Mouse (Mus musculus): ENCODE data around the gene Lman2l. TPM values are rescaled to one million over a fixed set of nuclear protein-coding genes. Genes with fewer than 3 reads are reported as not detected.

Gene Lman2l
- polyA plus RNA-seq, 1 experiment: 37.9 TPM

- peak; percentile 28; the same call in 1 of the 2 replicates for TF ChIP-seq CTCF (IDR thresholded peaks at IDR 0.05; ENCODE audit: borderline replicate concordance, insufficient read depth, low read depth, low read length)
- peak; percentile 65 for TF ChIP-seq POLR2A (IDR thresholded peaks at IDR 0.05; ENCODE audit: borderline replicate concordance, insufficient read depth, low read length)
- H3K4me1 ChIP-seq (ENCODE audit: control insufficient read depth, insufficient read depth, low read length): peaks cover 7% of the 10 kb centered on the region; the same call in 1 of the 2 replicates
- under 1% methylated on average over 93 of the region's 98 CpGs for WGBS
These were observed 26.4 kb upstream of the Lman2l start, which contains the start of gene Cnnm4 for GRCm38 (mm10) chr1:36471181-36472105. Cnnm4 (plus strand) TSS chr1:36471620.

GRCm38 (mm10) chr1:36469811-36470444 lies 24.9 kb upstream of the Lman2l start:
- no peaks in the 10 kb centered on the region for H3K27me3 ChIP-seq (ENCODE audit: control insufficient read depth, insufficient read depth, low read length)
- peaks cover 5% of the 10 kb centered on the region; the same call in 1 of the 2 replicates for H3K4me1 ChIP-seq (ENCODE audit: control insufficient read depth, insufficient read depth, low read length)
- no peak for DNase-seq
- no peak overlapping the region for H3K4me3 ChIP-seq (replicated peaks; ENCODE audit: insufficient read depth, low read depth, low read length)
- no peak overlapping the region for H3K27ac ChIP-seq (ENCODE audit: insufficient read depth, low read length)
- TF ChIP-seq POLR2A (IDR thresholded peaks at IDR 0.05; ENCODE audit: borderline replicate concordance, insufficient read depth, low read length): no peak
- TF ChIP-seq CTCF (IDR thresholded peaks at IDR 0.05; ENCODE audit: borderline replicate concordance, insufficient read depth, low read depth, low read length): no peak
- WGBS: 72% methylated on average over 2 of the region's 2 CpGs

More at GRCm38 (mm10) chr1:36471181-36472105, 26.4 kb upstream of the Lman2l start, which contains the start of gene Cnnm4:
- Histone ChIP-seq H3K4me3 (replicated peaks; ENCODE audit: insufficient read depth, low read depth, low read length) (peak within 1 kb of the TSS; percentile 88), H3K27ac (ENCODE audit: insufficient read depth, low read length) (peak within 1 kb of the TSS; percentile 61), H3K27me3 (ENCODE audit: control insufficient read depth, insufficient read depth, low read length) (no peaks in the 10 kb centered on the region)
- DNase-seq: peak; percentile 90 to 91

- Histone ChIP-seq H3K4me3 (replicated peaks; ENCODE audit: insufficient read depth, low read depth, low read length) (no peak overlapping the region), H3K27ac (ENCODE audit: insufficient read depth, low read length) (no peak overlapping the region), H3K4me1 (ENCODE audit: control insufficient read depth, insufficient read depth, low read length) (peaks cover 5% of the 10 kb centered on the region; the same call in 1 of the 2 replicates), H3K27me3 (ENCODE audit: control insufficient read depth, insufficient read depth, low read length) (no peaks in the 10 kb centered on the region)
- no peak for DNase-seq
- 71% methylated on average over 5 of the region's 5 CpGs for WGBS
- TF ChIP-seq CTCF (IDR thresholded peaks at IDR 0.05; ENCODE audit: borderline replicate concordance, insufficient read depth, low read depth, low read length): no peak
These were observed 22.4 kb upstream of the Lman2l start for GRCm38 (mm10) chr1:36467446-36467845.

- WGBS: 90% methylated on average over 4 of the region's 4 CpGs
- TF ChIP-seq POLR2A (IDR thresholded peaks at IDR 0.05; ENCODE audit: borderline replicate concordance, insufficient read depth, low read length): no peak
- no peak for TF ChIP-seq CTCF (IDR thresholded peaks at IDR 0.05; ENCODE audit: borderline replicate concordance, insufficient read depth, low read depth, low read length)
- no peak for DNase-seq
- Histone ChIP-seq H3K27me3 (ENCODE audit: control insufficient read depth, insufficient read depth, low read length) (no peaks in the 10 kb centered on the region), H3K27ac (ENCODE audit: insufficient read depth, low read length) (no peak overlapping the region), H3K4me1 (ENCODE audit: control insufficient read depth, insufficient read depth, low read length) (peaks cover 5% of the 10 kb centered on the region; the same call in 1 of the 2 replicates), H3K4me3 (replicated peaks; ENCODE audit: insufficient read depth, low read depth, low read length) (no peak overlapping the region)
These were observed 20.6 kb upstream of the Lman2l start for GRCm38 (mm10) chr1:36465641-36466160.

GRCm38 (mm10) chr1:36461829-36462228 lies 16.8 kb upstream of the Lman2l start:
- Histone ChIP-seq H3K27ac (ENCODE audit: insufficient read depth, low read length) (no peak overlapping the region), H3K27me3 (ENCODE audit: control insufficient read depth, insufficient read depth, low read length) (no peaks in the 10 kb centered on the region), H3K4me3 (replicated peaks; ENCODE audit: insufficient read depth, low read depth, low read length) (no peak overlapping the region), H3K4me1 (ENCODE audit: control insufficient read depth, insufficient read depth, low read length) (no peaks in the 10 kb centered on the region)
- WGBS: 41% methylated on average over 2 of the region's 2 CpGs
- no peak for DNase-seq
- TF ChIP-seq CTCF (IDR thresholded peaks at IDR 0.05; ENCODE audit: borderline replicate concordance, insufficient read depth, low read depth, low read length) (no peak), POLR2A (IDR thresholded peaks at IDR 0.05; ENCODE audit: borderline replicate concordance, insufficient read depth, low read length) (no peak)

- 75% methylated on average over 5 of the region's 5 CpGs for WGBS
- no peak for DNase-seq
- TF ChIP-seq POLR2A (IDR thresholded peaks at IDR 0.05; ENCODE audit: borderline replicate concordance, insufficient read depth, low read length) (no peak), CTCF (IDR thresholded peaks at IDR 0.05; ENCODE audit: borderline replicate concordance, insufficient read depth, low read depth, low read length) (no peak)
- no peaks in the 10 kb centered on the region for H3K27me3 ChIP-seq (ENCODE audit: control insufficient read depth, insufficient read depth, low read length)
- no peak overlapping the region for H3K4me3 ChIP-seq (replicated peaks; ENCODE audit: insufficient read depth, low read depth, low read length)
- no peaks in the 10 kb centered on the region for H3K4me1 ChIP-seq (ENCODE audit: control insufficient read depth, insufficient read depth, low read length)
- H3K27ac ChIP-seq (ENCODE audit: insufficient read depth, low read length): no peak overlapping the region
These were observed 13.1 kb upstream of the Lman2l start for GRCm38 (mm10) chr1:36458169-36458568.

GRCm38 (mm10) chr1:36457388-36458014 lies 12.4 kb upstream of the Lman2l start:
- WGBS: 59% methylated on average over 7 of the region's 7 CpGs
- no peak for DNase-seq
- no peaks in the 10 kb centered on the region for H3K4me1 ChIP-seq (ENCODE audit: control insufficient read depth, insufficient read depth, low read length)
- no peaks in the 10 kb centered on the region for H3K27me3 ChIP-seq (ENCODE audit: control insufficient read depth, insufficient read depth, low read length)
- TF ChIP-seq CTCF (IDR thresholded peaks at IDR 0.05; ENCODE audit: borderline replicate concordance, insufficient read depth, low read depth, low read length): no peak
- TF ChIP-seq POLR2A (IDR thresholded peaks at IDR 0.05; ENCODE audit: borderline replicate concordance, insufficient read depth, low read length): no peak
- no peak overlapping the region for H3K27ac ChIP-seq (ENCODE audit: insufficient read depth, low read length)
- no peak overlapping the region for H3K4me3 ChIP-seq (replicated peaks; ENCODE audit: insufficient read depth, low read depth, low read length)
